Mouse (Mus musculus) hindbrain, embryonic 15.5 days (tissue): Measurements from ENCODE around the gene Tmem53. TPM values are rescaled to one million over a fixed set of nuclear protein-coding genes. Genes with fewer than 3 reads are reported as not detected.

Source experiments
- ATAC-seq: fragments of 200-750 bp; cut with Nextera tagmentation; 2 replicates; pipeline ENCODE4 v1.8.0; 2017; ENCODE audit warnings: low read depth, moderate number of reproducible peaks, moderate TSS enrichment; ENCODE audit not compliant: low FRiP score
- H3K27ac ChIP-seq: fragments of 300-500 bp; sonication (generic); replicated peaks from 2 replicates; pipeline ENCODE4 v1.5.1; 2015; ENCODE audit warnings: mild to moderate bottlenecking, inconsistent platforms
- H3K27me3 ChIP-seq: fragments of 300-500 bp; sonication (generic); 2 replicates; pipeline ENCODE4 v1.6.1; 2015; ENCODE audit warnings: control low read depth, inconsistent platforms
- H3K36me3 ChIP-seq: fragments of 300-500 bp; sonication (generic); 2 replicates; pipeline ENCODE4 v1.6.1; 2015; ENCODE audit warnings: control low read depth, inconsistent platforms
- H3K4me1 ChIP-seq: fragments of 300-500 bp; sonication (generic); replicated peaks from 2 replicates; pipeline ENCODE4 v1.6.1; 2015; ENCODE audit warnings: control low read depth, inconsistent platforms
- H3K4me2 ChIP-seq: fragments of 300-500 bp; sonication (generic); 2 replicates; pipeline ENCODE4 v1.6.1; 2015; ENCODE audit warnings: moderate library complexity, mild to moderate bottlenecking, inconsistent platforms
- H3K4me3 ChIP-seq: fragments of 300-500 bp; sonication (generic); 2 replicates; pipeline ENCODE4 v1.5.1; 2015; ENCODE audit warnings: mild to moderate bottlenecking, inconsistent platforms
- H3K9ac ChIP-seq: fragments of 300-500 bp; sonication (generic); 2 replicates; pipeline ENCODE4 v1.6.1; 2015; ENCODE audit warnings: inconsistent platforms
- H3K9me3 ChIP-seq: fragments of 300-500 bp; sonication (generic); 2 replicates; pipeline ENCODE4 v1.6.1; 2016; ENCODE audit warnings: control low read depth, inconsistent platforms
- WGBS: fragments of 180-500 bp; shearing (Covaris S2); methylation state at CpG from one replicate; pipeline ENCODE4 v1.1.7; 2015; 5-methylcytosine and 5-hydroxymethylcytosine counted together
- polyA plus RNA-seq: library from polyadenylated mRNA; unstranded; fragments of >200 nt; fragmentation: Nextera tagmentation; extraction: Ambion mirVana; gene quantifications from 2 replicates; pipeline ENCODE4 v1.2.1, GENCODE M21; 2015

The Tmem53 gene
- polyA plus RNA-seq, 1 experiment from 2014 or later: 9.6 TPM

- 92% methylated on average over 4 of the region's 4 CpGs for WGBS
- H3K9me3 ChIP-seq: no peaks in the 10 kb centered on the region
- no peak overlapping the region for H3K27ac ChIP-seq
- ATAC-seq: no peak
- no peak overlapping the region for H3K4me2 ChIP-seq
- peaks cover 46% of the 10 kb centered on the region for H3K36me3 ChIP-seq
- no peaks in the 10 kb centered on the region for H3K27me3 ChIP-seq
- H3K4me3 ChIP-seq: no peak overlapping the region
- H3K4me1 ChIP-seq: peaks cover 38% of the 10 kb centered on the region
- no peak overlapping the region for H3K9ac ChIP-seq
Observed at GRCm38 (mm10) chr4:117274720-117275119, 23.0 kb downstream of the Tmem53 start.

DNA sequence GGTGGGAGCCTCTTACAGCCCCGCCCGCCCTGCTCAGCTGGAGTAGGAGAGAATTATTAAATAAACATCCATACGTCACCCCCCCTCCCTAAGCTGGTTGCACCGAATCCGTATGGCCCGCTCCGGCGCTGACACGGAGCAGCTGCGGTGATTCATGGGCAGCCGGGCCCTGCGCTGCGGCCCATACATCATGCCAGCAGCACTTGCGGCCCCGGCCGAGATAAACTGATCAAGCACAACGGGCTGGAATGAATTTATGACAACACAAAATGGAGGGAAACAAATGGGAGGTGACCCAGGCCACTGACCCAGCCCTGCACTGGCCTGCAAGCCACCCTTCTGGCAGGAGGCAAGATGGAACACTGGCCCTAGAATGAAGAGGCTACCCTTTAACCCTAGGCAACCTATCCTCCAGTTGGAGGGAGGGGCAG is 24.5 kb downstream of the Tmem53 start:
- Histone ChIP-seq H3K36me3 (peaks cover 46% of the 10 kb centered on the region), H3K27me3 (no peaks in the 10 kb centered on the region), H3K9me3 (no peaks in the 10 kb centered on the region), H3K4me2 (no peak overlapping the region), H3K27ac (peak overlapping the region; percentile 39; the same call in 1 of the 2 replicates), H3K4me3 (no peak overlapping the region), H3K4me1 (peaks cover 51% of the 10 kb centered on the region), H3K9ac (no peak overlapping the region)
- WGBS: 68% methylated on average over 17 of the region's 17 CpGs
- ATAC-seq: peak; percentile 65

GRCm38 (mm10) chr4:117277021-117277420 is 25.3 kb downstream of the Tmem53 start:
- peak overlapping the region; percentile 39; the same call in 1 of the 2 replicates for H3K27ac ChIP-seq
- H3K4me2 ChIP-seq: no peak overlapping the region
- no peak overlapping the region for H3K4me3 ChIP-seq
- H3K9ac ChIP-seq: no peak overlapping the region
- H3K4me1 ChIP-seq: peaks cover 58% of the 10 kb centered on the region
- peaks cover 43% of the 10 kb centered on the region for H3K36me3 ChIP-seq
- 68% methylated on average over 13 of the region's 13 CpGs for WGBS
- no peaks in the 10 kb centered on the region for H3K9me3 ChIP-seq
- no peak for ATAC-seq
- H3K27me3 ChIP-seq: no peaks in the 10 kb centered on the region

- Histone ChIP-seq H3K27me3 (no peaks in the 10 kb centered on the region), H3K27ac (no peak overlapping the region), H3K9ac (no peak overlapping the region), H3K4me1 (peaks cover 64% of the 10 kb centered on the region), H3K9me3 (no peaks in the 10 kb centered on the region), H3K4me3 (no peak overlapping the region), H3K4me2 (no peak overlapping the region), H3K36me3 (peaks cover 39% of the 10 kb centered on the region)
- WGBS: 93% methylated on average over 7 of the region's 7 CpGs
- no peak for ATAC-seq
Observed at GRCm38 (mm10) chr4:117277687-117278086, 25.9 kb downstream of the Tmem53 start.

- Histone ChIP-seq H3K36me3 (peaks cover 35% of the 10 kb centered on the region), H3K27me3 (no peaks in the 10 kb centered on the region), H3K9me3 (no peaks in the 10 kb centered on the region), H3K4me1 (peaks cover 72% of the 10 kb centered on the region), H3K9ac (no peak overlapping the region), H3K4me2 (no peak overlapping the region), H3K4me3 (no peak overlapping the region), H3K27ac (no peak overlapping the region)
- no peak for ATAC-seq
- 59% methylated on average over 10 of the region's 10 CpGs for WGBS
Observed at GRCm38 (mm10) chr4:117278381-117279252, 26.9 kb downstream of the Tmem53 start.

GRCm38 (mm10) chr4:117279253-117279642 is 27.5 kb downstream of the Tmem53 start:
- WGBS: 86% methylated on average over 2 of the region's 2 CpGs
- Histone ChIP-seq H3K27ac (no peak overlapping the region), H3K4me1 (peaks cover 79% of the 10 kb centered on the region), H3K4me2 (no peak overlapping the region), H3K27me3 (no peaks in the 10 kb centered on the region), H3K4me3 (no peak overlapping the region), H3K9ac (no peak overlapping the region), H3K9me3 (no peaks in the 10 kb centered on the region), H3K36me3 (peaks cover 34% of the 10 kb centered on the region)
- ATAC-seq: no peak

GRCm38 (mm10) chr4:117280397-117280930 is 28.7 kb downstream of the Tmem53 start:
- no peak overlapping the region for H3K4me2 ChIP-seq
- WGBS: 73% methylated on average over 8 of the region's 8 CpGs
- H3K4me3 ChIP-seq: no peak overlapping the region
- peaks cover 91% of the 10 kb centered on the region for H3K4me1 ChIP-seq
- no peaks in the 10 kb centered on the region for H3K9me3 ChIP-seq
- H3K9ac ChIP-seq: no peak overlapping the region
- peaks cover 30% of the 10 kb centered on the region for H3K36me3 ChIP-seq
- no peak for ATAC-seq
- 0 out of 2 replicates have a peak overlapping the region, but pooled peaks have one; percentile 14 for H3K27ac ChIP-seq
- H3K27me3 ChIP-seq: no peaks in the 10 kb centered on the region

- peaks cover 32% of the 10 kb centered on the region for H3K36me3 ChIP-seq
- no peak overlapping the region for H3K4me2 ChIP-seq
- 0 out of 2 replicates have a peak overlapping the region, but pooled peaks have one; percentile 22 for H3K27ac ChIP-seq
- 61% methylated on average over 19 of the region's 19 CpGs for WGBS
- H3K9me3 ChIP-seq: no peaks in the 10 kb centered on the region
- H3K27me3 ChIP-seq: no peaks in the 10 kb centered on the region
- H3K9ac ChIP-seq: no peak overlapping the region
- peaks cover 92% of the 10 kb centered on the region for H3K4me1 ChIP-seq
- ATAC-seq: no peak
- H3K4me3 ChIP-seq: no peak overlapping the region
Observed at GRCm38 (mm10) chr4:117281090-117281845, 29.5 kb downstream of the Tmem53 start.

- peak; percentile 57 for ATAC-seq
- H3K27me3 ChIP-seq: no peaks in the 10 kb centered on the region
- 28% methylated on average over 22 of the region's 22 CpGs for WGBS
- H3K9me3 ChIP-seq: no peaks in the 10 kb centered on the region
- no peak overlapping the region for H3K4me3 ChIP-seq
- H3K27ac ChIP-seq: peak overlapping the region; percentile 34
- no peak overlapping the region for H3K9ac ChIP-seq
- peaks cover 25% of the 10 kb centered on the region; the same call in 1 of the 2 replicates for H3K36me3 ChIP-seq
- peaks cover 92% of the 10 kb centered on the region for H3K4me1 ChIP-seq
- H3K4me2 ChIP-seq: no peak overlapping the region
Observed at GRCm38 (mm10) chr4:117283271-117284191, 31.8 kb downstream of the Tmem53 start.

- no peaks in the 10 kb centered on the region for H3K9me3 ChIP-seq
- H3K4me2 ChIP-seq: no peak overlapping the region
- no peak for ATAC-seq
- H3K9ac ChIP-seq: no peak overlapping the region
- no peak overlapping the region for H3K4me3 ChIP-seq
- no peaks in the 10 kb centered on the region for H3K27me3 ChIP-seq
- H3K27ac ChIP-seq: peak overlapping the region; percentile 34; the same call in 1 of the 2 replicates
- H3K36me3 ChIP-seq: peaks cover 19% of the 10 kb centered on the region; the same call in 1 of the 2 replicates
- peaks cover 87% of the 10 kb centered on the region for H3K4me1 ChIP-seq
- 39% methylated on average over 4 of the region's 4 CpGs for WGBS
Observed at GRCm38 (mm10) chr4:117284363-117284762, 32.6 kb downstream of the Tmem53 start.
